Mouse (Mus musculus) left cerebral cortex, postnatal 36 days (tissue): Measurements from ENCODE around the gene Elovl1. TPM values are rescaled to one million over a fixed set of nuclear protein-coding genes. Genes with fewer than 3 reads are reported as not detected.

Experiments
- DNase-seq, 2 experiments: peaks; one replicate each; pipeline ENCODE4 v3.0.0; 2021 to 2022; ENCODE audit warnings: low spot score in 2 of 2, mixed read lengths in 1 of 2
- intact Hi-C: fragments of 180-260 bp; cut with DNase I; formaldehyde crosslinking; loops from one replicate; pipeline ENCODE4 v1.15.1; 2025
- total RNA-seq, 2 experiments: library from RNA; stranded (reverse); gene quantifications; 2 replicates each; pipeline ENCODE4 v1.2.3; 2021

Elovl1 gene
- total RNA-seq, result 10 to 100 TPM; 21.9 to 24.3 TPM

DNA sequence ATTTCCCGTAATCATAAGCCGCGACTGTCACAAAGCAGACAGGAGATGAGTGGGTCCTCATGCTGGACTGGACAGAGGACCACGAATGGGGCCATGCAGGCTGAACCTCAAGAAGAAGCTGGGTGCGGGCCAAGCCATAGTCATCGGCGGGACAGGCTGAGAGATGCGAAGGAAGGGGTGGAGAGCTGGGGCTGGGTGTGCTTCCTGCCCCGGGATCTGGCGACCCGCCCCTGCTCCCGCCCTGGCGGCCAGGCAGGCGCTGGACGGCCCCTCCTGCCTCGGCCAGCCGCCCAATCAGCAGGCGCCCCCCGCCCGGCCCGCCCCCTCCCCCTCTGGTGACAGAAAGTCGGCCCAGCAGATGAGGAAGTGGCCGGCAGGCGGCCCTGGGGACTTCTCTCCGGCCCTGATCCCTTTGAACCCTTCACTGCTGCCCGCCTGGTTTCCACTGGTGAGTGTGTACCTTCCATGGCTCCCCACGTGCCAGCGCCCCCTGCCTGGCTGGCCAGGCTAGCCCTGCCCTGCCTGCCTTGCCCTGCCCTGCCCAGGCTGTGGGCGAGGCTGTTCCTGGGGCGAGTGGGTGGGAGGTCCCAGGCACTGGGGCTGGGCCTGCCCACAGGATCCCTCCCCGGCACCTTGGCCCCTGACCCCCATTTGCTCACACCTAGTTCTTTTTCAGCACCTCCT is at the start of gene Elovl1:
Gene Elovl1 (plus strand): TSS at position 326 of the 684 bp plus-strand sequence.
- intact Hi-C loops, result no loop called here
- DNase-seq, result peak; percentile 66 to 70

DNA sequence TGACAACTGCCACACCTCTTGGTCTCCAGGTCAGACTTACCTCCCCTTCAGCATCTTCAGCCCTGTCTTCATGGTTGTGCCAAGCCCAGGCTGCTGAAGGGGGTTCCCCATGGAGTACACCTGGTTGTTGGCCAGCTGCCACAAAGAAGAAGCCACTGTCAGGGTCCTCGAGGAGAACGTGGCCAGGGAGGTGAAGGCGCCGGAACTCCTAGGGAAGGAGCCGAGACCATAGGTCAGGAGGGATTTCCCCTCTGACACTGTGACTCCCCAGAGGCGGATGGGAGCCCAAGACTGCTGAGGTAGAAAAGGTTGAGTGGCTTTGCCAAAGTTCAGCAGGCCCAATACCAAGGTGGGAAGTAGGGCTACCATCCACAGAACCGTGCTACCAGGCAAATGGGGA is 44.6 kb upstream of the Elovl1 start:
- intact Hi-C loops, result no loop called here
- no peak for DNase-seq

DNA sequence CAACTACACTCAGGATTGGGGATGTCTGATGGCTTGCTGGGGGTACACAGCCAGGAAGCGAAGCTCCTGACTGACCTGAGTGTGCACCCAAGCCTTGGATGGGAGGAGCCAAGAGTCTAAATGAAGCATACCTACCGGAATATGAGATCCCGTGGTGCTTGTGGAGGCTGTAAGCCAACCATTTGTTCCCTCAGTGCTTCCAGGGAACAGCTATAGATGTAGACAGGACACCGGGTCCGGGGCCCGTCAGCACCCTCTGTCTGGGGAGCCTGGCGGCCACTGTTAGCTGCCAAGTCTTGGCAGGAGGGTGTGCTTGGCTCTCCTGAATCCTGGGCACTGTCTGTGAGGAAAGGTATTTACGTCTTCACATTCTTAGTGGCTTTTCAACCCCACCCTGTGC is 40.6 kb upstream of the Elovl1 start:
- intact Hi-C loops, result no loop called here
- DNase-seq, result no peak

DNA sequence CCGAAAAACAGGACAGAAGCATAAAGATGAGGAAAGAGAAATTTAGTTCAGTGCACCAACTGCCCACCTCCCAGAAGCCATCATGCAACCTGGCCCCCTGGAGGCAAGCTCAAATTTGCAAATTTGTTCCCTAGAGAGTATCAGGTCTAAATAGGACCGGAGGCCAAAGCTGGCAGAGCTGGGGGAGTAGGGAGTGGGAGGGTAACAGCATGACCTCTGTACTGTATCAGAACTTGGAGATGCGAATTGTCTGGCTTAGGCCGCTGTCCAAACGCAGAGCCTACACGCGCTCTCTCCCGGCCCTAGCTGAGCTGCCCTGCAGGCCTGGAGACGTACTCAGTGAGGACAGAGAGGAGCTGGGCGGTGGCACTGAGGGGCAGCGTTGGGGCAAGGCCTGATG is 37.7 kb upstream of the Elovl1 start:
- DNase-seq, result no peak

DNA sequence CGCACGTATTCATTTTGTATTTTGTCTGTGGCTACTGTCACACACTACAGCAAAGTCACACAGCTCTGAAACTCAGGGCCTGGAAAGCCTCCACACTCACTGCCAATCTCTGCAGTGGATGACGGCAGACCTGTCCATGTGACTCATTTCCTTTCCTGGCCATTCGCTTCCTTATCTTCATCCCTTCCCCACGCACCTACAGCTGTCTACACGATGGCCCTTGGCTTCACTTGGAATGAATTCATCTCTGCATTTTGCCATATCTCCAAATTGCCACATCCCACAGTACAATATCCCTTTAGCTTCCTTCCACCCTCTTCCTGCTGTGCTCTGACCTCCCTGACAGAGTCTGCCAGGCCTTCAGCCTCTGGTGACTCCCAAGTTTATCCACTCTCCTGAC is 33.4 kb upstream of the Elovl1 start:
- intact Hi-C loops, result no loop called here
- DNase-seq, result no peak

More for the DNA sequence above, 37.7 kb upstream of the Elovl1 start:
- intact Hi-C loops, result no loop called here

DNA sequence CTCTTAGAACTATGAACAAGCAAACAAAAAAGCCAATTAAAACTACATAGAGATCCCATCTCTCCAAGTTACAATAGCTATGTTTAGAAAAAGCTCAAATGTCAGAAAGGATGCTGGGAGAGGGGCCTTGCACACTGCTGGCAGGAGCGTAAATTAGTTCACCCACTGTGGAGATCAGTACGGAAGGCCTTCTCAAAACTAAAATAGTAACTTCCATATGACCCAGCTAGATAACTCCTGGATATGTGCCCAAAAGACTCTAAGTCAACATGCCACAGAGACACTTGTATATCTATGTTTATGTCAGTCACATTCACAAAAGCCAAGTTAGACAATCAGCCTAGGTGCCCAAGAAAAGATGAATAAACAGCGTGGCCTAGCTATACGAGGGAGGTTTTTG is 32.6 kb upstream of the Elovl1 start:
- intact Hi-C loops, result no loop called here
- no peak for DNase-seq

DNA sequence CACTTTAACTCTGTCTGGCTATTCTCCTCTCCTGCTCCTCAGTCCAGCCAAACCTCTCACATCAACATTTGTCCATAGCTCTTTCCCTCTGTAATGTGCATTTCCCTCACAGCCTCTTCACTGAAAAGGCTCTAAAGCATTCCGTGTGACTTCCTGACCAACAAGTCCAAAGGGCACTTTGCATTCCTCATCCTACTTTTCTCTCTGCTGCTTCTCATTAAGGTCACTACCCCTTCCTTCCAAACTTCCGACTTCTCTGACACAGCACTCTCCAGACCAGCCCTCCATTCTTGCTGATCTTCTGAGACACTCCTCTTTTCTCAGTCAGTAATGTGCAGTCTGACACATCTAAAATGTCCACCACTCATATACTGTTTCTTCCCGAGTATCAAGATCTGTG is 31.5 kb upstream of the Elovl1 start:
- intact Hi-C loops, result no loop called here
- DNase-seq, result no peak

DNA sequence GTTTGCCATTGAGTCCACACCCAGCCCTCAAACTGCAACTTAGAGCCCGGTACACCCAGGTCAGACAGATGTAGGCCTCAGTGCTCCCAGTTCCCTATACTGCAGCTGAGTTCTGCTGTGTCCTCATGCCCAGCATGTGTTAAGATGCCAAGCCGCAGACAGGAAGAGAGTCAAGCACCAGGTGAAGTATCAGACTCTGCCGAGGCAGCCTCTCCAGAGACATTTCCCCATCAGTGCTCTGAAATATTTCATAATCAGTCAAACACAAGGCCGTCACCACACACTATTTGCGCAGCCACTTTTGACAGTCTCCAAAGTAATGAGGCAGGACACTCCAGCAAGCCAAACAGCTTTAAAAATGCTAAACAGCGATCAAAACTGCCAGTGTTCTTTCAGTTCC is 29.5 kb upstream of the Elovl1 start:
- DNase-seq, result no peak
- intact Hi-C loops, result no loop called here

DNA sequence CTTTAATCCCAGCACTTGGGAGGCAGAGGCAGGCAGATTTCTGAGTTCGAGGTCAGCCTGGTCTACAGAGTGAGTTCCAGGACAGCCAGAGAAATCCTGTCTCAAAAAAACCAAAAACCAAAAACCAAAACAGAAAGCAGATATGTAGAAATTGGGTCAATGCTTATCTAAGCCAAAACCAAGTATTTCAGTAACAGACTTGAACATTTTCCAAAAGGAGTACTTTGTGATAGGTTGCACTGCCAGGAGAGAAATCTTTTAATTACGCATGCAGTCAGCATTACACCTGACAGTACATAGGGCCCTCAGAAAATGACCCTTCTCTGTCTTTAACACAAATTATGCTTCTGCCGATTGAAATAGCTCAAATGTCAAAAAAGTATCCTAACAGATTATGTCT is 26.5 kb upstream of the Elovl1 start:
- DNase-seq, result no peak
- intact Hi-C loops, result no loop called here

DNA sequence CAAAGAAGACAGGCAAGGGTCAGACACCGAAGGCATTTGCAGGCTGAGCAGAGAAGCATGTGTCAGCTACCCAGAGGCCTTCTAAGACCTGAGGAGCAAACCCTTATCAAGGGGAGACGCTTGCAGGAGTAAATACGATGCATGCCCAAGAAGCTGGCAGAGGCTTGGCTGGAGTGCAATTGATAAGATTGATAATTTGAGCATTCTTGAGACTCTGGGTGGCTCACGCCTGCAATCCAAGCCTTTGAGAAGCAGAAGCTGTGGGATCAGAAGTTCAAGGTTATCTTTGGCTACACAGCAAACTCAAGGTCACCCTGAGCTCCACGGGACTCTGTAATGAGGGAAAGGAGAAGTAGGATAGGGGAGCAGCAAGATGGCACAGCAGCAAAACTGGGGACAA is 26.0 kb upstream of the Elovl1 start:
- intact Hi-C loops, result no loop called here
- DNase-seq, result no peak

DNA sequence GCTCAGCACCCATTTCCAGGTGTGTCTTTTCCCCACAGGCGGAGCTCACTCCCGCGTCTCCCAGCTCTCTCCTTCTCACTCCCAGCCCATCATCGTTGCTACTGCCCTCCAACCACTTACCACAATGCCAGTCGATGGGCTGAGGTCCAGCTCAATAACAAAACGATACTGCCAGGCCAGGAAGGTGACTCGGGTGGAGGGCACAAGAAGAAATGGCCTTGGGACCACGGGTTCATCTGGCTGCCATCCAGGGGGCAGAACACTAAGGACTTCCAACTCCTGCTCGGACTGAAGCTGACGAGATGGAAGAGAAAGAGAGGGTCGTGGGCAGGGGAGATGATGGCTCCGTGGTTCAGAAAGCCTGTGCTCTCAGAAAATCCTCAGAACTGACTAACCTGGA is 25.2 kb upstream of the Elovl1 start:
- no peak for DNase-seq
- intact Hi-C loops, result no loop called here

DNA sequence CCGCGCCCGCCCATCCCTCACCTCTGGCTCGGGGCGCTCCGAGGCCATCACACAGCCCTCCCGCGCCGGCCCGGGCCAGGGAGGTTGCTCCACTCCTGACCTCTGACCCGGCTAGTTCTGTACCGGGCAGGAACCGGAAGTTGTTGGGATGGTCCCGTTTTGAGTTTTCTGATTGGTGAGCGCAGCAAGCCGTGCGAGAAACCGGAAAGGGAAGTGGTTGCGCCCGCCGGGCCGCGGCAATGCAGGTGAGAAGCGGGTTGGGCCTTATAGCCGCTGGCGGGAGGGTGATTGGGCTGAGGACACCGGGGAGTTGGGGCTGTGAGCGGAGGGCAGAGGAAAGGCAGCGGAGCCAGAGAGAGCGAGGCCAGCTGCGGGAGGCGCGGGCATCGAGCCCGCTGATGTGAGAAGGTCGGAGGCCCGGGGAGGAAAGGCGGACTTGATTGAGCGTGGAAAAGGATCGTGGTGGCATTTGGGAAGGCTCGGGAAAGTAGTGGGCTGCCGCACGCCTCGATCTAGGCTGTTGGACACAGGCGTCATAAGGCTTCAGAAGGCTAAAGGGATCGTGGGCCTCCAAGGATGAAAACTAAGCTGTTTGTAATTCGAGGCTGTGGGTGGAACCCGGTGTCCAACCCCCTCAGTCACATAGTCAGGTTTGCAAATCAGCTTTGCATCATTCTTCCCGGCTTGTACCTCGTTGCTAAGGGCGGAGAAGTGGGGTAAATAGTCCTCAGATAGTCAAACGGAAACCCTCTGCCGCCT is 18.6 kb upstream of the Elovl1 start, which contains the start of the genes Szt2 and Med8:
Gene Szt2 (minus strand): TSS at position 132 of the 759 bp plus-strand sequence.
Gene Med8 (plus strand): TSS at position 196 of the 759 bp plus-strand sequence.
- peak; percentile 91 for DNase-seq
- intact Hi-C loops, result loop anchor here (2.0 kb wide), 1 partner anchor 167 kb away; no protein-coding TSS in a partner anchor

DNA sequence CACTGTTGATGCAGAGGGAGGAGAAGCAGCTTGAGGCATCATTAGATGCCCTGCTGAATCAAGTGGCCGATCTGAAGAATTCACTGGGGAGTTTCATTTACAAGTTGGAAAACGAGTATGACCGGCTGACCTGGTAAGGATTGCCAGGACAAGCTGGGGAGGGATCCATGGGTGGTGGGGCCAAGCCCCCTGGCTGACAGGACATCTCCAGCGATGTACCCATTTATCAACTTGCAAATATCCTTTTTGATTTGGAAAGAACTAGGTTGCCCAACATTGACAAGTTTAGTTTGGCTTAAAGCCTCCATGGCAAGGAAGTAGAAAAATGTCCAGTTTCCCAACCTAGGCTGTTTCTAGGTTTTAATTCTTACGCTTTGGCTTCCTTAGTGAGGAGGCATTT is 17.0 kb upstream of the Elovl1 start:
- no peak for DNase-seq
- intact Hi-C loops, result no loop called here

DNA sequence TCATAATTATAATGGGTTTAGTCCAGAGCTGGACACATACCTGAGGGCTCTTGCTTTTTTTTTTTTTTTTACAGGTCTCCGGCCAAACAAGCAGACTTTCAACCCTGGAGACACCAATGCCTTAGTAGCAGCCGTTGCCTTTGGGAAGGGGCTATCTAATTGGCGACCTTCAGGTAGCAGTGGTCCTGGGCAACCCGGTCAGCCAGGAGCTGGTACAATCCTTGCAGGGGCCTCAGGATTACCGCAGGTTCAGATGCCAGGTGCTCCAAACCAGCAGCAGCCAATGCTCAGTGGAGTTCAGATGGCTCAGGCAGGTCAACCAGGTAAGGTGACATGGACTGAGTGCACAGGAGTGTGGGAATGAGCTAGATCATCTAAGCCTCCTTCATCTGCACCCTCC is 14.3 kb upstream of the Elovl1 start:
- intact Hi-C loops, result no loop called here
- no peak for DNase-seq

DNA sequence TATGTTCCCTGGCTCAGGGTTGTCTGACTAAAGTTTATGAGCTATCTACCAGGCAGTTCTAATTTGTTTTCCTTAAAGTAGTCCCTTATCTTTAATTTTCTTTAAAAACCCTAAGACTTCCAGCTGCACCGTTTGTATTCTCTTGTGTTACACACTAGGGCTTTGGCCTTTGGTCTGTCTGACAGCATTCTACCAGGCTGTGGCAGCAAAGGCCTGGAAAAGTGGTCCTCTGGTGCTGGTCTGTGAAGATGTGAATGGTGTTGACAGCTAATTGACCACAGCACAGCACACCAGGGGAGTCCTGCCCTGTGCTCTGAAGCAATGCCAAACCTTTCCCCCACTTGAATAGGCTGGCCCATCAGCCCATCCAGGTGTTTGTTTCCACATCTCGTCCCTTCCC is 12.1 kb upstream of the Elovl1 start:
- DNase-seq, result no peak
- intact Hi-C loops, result no loop called here

DNA sequence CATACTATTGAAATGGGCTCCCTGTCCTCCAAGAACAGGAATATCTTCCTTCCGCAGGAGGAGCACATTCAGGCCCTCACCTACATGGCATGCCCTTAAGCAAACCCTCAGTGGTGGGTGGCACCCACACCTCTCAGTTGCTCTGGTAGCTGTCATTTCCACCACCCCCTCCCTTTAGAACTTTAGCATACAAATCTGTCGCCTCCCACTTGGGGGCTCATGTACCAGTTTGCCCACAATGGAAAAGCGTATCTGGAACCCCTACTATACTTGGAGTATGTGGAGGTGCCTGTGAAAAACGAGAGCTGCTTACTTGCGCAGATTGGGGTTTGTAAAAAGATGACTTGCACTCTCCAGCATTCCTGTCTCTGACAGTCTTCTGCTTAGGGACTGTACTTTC is 11.6 kb upstream of the Elovl1 start:
- intact Hi-C loops, result no loop called here
- peak; percentile 23 to 39 for DNase-seq

DNA sequence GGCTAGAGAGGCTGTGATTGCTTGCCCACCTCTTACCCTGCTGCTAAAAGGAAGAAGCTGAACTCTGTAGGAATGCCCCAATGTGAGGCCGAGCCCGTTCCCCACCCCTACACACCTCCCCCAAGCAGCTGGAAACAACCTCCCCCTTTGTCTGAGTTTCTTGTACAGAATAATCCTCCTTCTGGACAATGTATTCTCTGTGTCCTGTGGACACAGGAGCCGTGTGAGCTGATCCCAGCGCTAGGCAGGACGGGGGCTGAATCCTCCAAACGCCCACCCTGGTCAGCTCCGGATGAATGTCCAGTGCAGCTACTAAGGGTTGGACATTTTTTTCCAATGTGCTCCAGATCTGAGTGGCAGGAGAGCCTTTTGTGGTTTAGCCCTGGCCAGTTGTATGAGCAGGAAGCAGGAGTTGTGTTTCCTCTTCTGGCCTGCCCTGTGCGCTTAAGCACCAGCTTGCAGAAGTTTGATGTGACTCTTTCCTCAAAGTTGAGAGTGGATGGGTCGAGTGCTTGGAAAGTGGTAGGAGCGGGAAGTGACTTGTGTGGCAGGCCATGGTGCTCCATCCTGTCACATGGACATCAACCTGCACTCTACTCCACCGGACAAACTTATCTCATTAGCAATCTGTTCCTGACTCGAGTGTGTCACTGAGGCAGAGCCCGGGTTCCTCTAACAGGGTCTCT is 10.6 kb upstream of the Elovl1 start:
- intact Hi-C loops, result no loop called here

DNA sequence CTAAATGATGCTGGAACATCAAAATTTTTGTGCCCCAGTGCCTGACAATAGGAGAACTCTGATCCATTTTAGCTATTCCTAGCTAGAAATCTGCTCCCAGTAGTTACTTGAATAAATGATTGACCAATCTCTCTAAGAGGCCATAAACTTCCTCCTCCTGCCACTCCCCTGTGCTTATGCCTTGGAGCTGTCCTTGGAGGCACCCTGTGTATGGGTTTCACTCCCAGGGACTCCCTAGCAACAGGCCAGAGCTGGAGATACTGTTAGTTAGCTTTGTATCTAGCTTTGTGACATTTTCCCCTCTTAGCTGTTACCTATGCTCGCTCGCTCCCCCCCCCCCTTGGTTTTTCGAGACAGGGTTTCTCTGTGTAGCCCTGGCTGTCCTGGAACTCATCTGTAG is 6.5 kb upstream of the Elovl1 start:
- no peak for DNase-seq
- intact Hi-C loops, result no loop called here

More for the DNA sequence above, 10.6 kb upstream of the Elovl1 start:
- DNase-seq, result no peak

DNA sequence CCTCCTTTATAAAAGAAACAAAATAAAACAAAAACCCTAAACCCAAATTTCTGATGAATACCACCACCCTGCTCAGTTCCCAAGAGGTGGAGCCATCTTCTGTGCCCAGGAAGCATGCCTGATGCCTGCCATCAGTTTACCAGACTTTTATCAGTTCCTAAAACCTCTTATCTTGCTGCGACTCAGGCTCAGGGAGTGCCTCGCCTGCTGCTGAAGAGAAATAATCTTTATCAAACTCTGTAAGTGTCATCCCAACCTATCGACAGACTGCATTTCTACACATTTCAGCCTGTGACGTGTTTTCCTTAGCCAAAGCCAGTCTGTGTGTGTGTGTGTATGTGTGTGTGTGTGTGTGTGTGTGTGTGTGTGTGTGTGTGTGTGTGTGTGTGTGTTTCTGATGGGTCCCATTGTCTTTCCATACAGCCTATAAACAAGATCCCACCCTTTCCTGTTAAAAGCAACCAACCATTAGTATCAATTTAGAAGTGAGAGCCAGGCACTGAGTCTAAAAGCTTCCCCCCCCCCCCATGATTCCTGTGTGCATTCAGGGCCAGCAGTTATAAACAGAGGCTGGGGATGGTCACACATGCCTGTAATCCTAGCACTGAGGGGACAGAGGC is 3.2 kb upstream of the Elovl1 start:
- DNase-seq, result no peak
- intact Hi-C loops, result no loop called here

DNA sequence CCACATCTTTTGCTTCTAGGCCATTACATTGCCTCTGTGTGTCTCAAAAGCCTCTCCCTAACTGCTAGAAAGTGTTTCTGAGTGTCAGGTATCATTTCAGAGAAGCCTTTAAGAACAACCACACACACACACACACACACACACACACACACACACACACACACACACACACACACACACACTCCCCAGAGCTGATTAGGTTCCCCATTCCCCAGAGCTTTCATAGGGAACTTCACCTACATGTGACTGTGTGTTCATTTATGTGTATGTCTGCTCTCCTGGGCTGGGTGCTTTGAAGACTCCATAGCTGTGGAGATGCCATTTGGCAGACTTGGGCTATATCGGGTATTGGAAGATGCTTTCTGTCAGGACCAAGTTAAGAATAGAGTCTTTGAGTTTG is 2.5 kb upstream of the Elovl1 start:
- intact Hi-C loops, result no loop called here
- DNase-seq, result no peak
